Mouse (Mus musculus) cerebellum, adult 11-12 months (tissue): ENCODE data around the gene Prkch.

Experiments used
- DNase-seq: peaks from one replicate; pipeline ENCODE4 v3.0.0; 2022

Prkch gene

DNA sequence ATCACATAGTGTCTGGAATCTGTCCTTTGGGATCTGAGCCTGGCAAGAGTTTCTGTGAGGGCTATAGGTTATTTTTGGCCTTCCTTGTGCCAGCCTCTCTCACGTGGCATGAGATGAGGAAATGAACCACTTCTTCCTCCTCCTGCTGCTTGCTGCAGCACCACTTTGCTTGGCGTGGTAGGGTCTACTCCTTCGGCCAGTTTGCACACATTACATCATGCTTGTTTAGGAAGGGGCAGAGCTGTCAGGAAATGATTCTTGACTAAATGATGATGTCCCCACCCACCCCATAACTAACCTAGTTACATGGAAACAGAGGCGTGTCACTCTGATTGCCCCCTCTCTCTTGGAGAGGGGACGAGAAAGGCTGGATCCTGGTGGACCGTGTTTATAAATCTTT is 28.6 kb downstream of the Prkch start:
- no peak for DNase-seq

GRCm38 (mm10) chr12:73617652-73618051 is 33.1 kb downstream of the Prkch start:
- DNase-seq: no peak

GRCm38 (mm10) chr12:73625277-73626032 is 40.9 kb downstream of the Prkch start:
- no peak for DNase-seq

GRCm38 (mm10) chr12:73627902-73628301 is 43.3 kb downstream of the Prkch start:
- no peak for DNase-seq

DNA sequence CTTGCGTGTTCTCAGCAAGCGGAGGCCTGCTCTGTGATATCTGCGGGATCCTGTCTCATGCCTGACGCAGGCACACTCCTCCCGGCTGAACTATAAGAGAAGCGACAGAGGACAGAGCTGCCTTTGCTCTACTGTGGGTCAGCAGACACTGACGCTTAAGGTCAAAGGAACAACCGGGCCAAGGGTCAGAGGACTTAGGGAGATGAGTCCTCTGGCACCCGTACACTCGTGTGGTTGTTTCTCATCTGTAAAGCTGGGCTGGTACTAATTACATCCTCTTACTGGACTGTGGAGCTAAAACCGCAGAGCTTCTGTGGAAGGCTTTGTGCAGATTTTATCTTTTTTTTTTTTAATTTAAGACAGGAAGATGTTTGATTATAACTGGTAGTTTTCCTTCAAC is 46.0 kb downstream of the Prkch start:
- DNase-seq: no peak

DNA sequence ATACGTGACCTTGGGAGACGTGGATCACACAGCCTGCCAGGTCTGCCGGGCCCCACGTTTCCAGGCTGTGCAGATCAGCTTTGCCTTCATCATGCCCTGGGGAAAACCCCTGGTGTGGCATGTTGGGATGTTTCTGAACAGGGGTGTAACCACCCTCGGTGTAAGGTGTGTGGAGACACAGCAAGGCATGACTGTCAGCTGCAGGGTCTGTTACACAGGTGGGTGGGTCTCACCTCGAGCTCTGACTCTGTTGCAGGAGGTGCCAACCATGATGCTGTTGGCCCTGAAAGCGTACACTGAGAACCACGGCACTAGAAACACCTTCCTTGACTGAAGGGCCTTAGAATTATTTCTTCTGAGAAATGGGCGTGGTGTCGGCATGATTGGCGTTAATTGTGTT is 46.6 kb downstream of the Prkch start:
- DNase-seq: no peak

GRCm38 (mm10) chr12:73632671-73633244 is 48.2 kb downstream of the Prkch start:
- DNase-seq: no peak

GRCm38 (mm10) chr12:73633707-73634106 is 49.1 kb downstream of the Prkch start:
- no peak for DNase-seq

GRCm38 (mm10) chr12:73639571-73639970 is 55.0 kb downstream of the Prkch start:
- no peak for DNase-seq

GRCm38 (mm10) chr12:73641183-73641582 is 56.6 kb downstream of the Prkch start:
- DNase-seq: no peak

- no peak for DNase-seq
Measured at GRCm38 (mm10) chr12:73645216-73645615, 60.6 kb downstream of the Prkch start.

GRCm38 (mm10) chr12:73647686-73648085 is 63.1 kb downstream of the Prkch start:
- DNase-seq: no peak

GRCm38 (mm10) chr12:73656568-73657204 is 72.1 kb downstream of the Prkch start:
- DNase-seq: no peak

DNA sequence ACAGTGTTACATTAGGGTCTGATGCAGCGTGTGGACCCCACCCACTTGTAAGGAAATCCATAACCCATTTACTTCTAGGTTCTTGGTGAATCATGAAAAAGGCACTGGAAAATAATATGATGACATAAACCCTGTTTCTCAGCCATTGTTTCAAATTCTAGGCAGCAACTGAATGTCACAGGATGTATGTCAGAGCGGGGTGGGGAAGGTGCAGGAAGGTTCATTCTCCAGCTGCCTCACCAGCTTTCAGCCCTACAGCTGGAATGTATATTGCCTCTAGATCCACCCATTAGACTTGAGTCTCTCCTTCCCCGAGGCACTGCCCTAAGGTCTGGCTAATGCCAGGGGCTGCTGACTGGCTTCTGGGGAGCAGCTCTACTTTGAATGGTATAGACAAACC is 78.8 kb downstream of the Prkch start:
- no peak for DNase-seq

GRCm38 (mm10) chr12:73666701-73667100 is 82.1 kb downstream of the Prkch start:
- no peak for DNase-seq

GRCm38 (mm10) chr12:73667607-73668006 is 83.0 kb downstream of the Prkch start:
- no peak for DNase-seq

GRCm38 (mm10) chr12:73670739-73671138 is 86.1 kb downstream of the Prkch start:
- DNase-seq: no peak

DNA sequence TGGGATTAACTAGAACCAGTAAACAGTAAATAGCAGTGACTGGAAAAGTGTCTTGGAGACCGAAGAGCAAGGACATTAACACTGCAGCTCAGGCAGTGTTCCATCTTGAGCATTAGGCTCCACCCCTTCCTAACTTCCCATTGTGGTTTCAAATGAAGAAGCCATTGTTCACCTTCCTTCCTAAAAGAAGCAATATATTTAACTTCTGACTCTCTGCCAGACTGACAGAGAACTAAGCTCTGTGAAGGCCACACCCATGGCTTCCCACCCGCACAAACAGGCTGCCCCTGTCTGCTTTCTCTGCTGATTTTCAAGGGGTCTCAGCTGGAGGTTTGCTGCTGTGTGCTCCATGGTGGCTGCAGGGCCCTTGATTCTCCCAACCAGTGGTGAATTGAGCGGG is 86.9 kb downstream of the Prkch start:
- DNase-seq: no peak

GRCm38 (mm10) chr12:73672007-73672406 is 87.4 kb downstream of the Prkch start:
- no peak for DNase-seq

- peak; percentile 6 for DNase-seq
Measured at GRCm38 (mm10) chr12:73673783-73674182, 89.2 kb downstream of the Prkch start.

DNA sequence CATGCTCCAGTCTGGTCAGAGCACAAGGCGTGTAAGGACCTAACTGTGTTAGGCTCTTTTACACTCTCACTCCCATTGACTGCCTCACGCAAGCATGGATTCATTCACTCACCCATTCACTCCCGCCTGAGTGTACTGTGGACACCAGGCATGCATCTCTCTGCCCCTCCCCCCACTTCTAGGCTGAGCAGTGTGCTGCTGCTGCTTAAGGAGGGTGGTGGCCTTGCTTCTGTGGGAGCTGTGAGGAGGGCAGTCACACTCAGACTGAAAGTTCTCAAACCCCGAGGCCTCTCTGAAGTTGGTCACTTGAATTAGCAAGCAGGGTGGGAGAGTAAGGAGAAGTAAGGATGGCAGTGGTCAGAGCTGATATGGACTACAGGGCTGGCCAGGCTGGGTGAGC is 90.6 kb downstream of the Prkch start:
- DNase-seq: no peak

DNA sequence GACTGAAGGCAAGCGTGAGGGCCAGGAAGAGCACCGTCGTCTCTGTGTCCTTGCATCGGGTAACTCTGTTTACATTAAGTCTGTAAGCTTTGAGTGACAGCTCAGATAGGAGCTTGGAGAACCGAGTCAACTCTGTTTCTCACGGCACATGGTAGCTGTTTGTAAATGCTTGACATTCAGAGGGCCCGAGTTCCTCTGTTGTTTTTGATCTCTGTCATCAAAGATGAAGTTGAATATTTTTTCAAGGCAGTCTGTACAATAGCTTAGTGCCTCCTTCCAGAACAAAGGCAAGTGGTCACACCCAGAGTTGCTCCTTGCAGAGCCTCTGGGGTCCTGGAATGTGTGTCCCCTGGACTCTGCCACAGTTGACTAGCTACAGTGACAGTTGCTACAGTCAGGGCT is 94.8 kb downstream of the Prkch start:
- no peak for DNase-seq

DNA sequence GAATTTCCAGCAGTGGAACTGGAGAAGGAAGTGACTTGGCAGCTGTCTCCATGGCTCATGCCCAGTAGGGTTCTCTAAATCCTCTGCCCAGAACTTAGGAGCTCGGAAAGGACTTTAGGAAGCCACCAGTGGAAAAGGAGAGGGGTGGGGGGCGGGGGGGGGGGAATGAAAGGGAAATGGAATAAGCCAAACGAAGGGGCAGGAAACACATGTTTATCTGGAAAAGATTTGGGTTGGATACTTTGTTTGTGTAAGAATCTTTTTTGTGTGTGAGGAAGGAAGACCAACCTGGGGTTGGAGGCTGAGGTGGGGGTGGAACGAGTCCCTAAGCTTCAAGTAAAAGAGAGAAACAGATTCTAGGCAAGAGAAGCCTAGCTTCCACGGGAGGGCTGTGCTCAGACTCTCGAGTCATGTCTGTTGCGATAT is 98.3 kb downstream of the Prkch start:
- DNase-seq: no peak

DNA sequence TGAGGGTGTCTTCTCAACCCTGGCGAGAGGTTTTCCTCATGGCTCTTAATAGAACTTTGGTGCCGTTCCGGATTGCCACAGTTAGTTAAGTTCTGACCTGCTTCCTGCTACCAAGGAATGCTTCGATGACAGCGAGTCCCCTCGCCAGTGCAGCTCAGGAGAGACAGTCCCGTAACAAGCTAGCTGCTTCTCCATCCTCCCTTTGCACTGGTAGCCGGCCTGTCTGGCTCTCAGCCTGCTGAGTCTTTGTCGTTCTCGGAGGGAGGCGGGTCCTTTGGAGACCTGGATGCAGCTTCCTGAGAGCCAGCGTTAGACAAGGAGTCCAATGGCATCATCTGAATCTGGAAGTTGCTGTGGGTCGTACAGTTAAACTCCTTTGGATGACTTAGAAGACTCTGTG is 101.3 kb downstream of the Prkch start:
- DNase-seq: no peak
